Mouse (Mus musculus) hindbrain, embryonic 16.5 days (tissue): ENCODE measurements around the gene Slc11a2. TPM values are rescaled to one million over a fixed set of nuclear protein-coding genes. Genes with fewer than 3 reads are reported as not detected.
A peak's percentile ranks its signal among the peaks of the same experiment; 100 is the strongest.
"Not testable (repeated sequence)": the region's sequence is repeated elsewhere in the genome, so short reads cannot be mapped to it uniquely, and the experiment has no call there.

ENCODE experiments used
- ATAC-seq: fragments of 200-750 bp; cut with Nextera tagmentation; 2 replicates; pipeline ENCODE4 v1.8.0; 2017; ENCODE audit warnings: moderate TSS enrichment, moderate library complexity
- H3K27ac ChIP-seq: fragments of 300-500 bp; sonication (generic); 2 replicates; pipeline ENCODE4 v1.5.1; 2014; ENCODE audit warnings: low read depth, mild to moderate bottlenecking, control low read depth, low read length, moderate library complexity
- H3K27me3 ChIP-seq: fragments of 300-500 bp; sonication (generic); replicated peaks from 2 replicates; pipeline ENCODE4 v1.6.1; 2014; ENCODE audit warnings: low read length; ENCODE audit not compliant: control insufficient read depth, insufficient read depth
- H3K36me3 ChIP-seq: fragments of 300-500 bp; sonication (generic); 2 replicates; pipeline ENCODE4 v1.6.1; 2014; ENCODE audit warnings: mild to moderate bottlenecking, low read length, moderate library complexity, mixed read lengths; ENCODE audit not compliant: control insufficient read depth, insufficient read depth
- H3K4me1 ChIP-seq: fragments of 300-500 bp; sonication (generic); 2 replicates; pipeline ENCODE4 v1.6.1; 2014; ENCODE audit warnings: low read depth, low read length; ENCODE audit not compliant: control insufficient read depth, insufficient read depth
- H3K4me2 ChIP-seq: fragments of 300-500 bp; sonication (generic); 2 replicates; pipeline ENCODE4 v1.6.1; 2014; ENCODE audit warnings: mild to moderate bottlenecking, low read length, control low read depth, moderate library complexity
- H3K4me3 ChIP-seq: fragments of 300-500 bp; sonication (generic); 2 replicates; pipeline ENCODE4 v1.5.1; 2014; ENCODE audit warnings: mild to moderate bottlenecking, low read length, control low read depth, moderate library complexity
- H3K9ac ChIP-seq: fragments of 300-500 bp; sonication (generic); 2 replicates; pipeline ENCODE4 v1.6.1; 2014; ENCODE audit warnings: low read depth, mild to moderate bottlenecking, control low read depth, low read length, moderate library complexity
- H3K9me3 ChIP-seq: fragments of 300-500 bp; sonication (generic); 2 replicates; pipeline ENCODE4 v1.6.1; 2014; ENCODE audit warnings: mild to moderate bottlenecking, low read length, moderate library complexity; ENCODE audit not compliant: control insufficient read depth
- WGBS: fragments of 180-500 bp; shearing (Covaris S2); extraction: QIAGEN DNeasy Blood & Tissue Kit; methylation state at CpG from one replicate; pipeline ENCODE4 v1.1.7; 2014; 5-methylcytosine and 5-hydroxymethylcytosine counted together
- polyA plus RNA-seq: library from polyadenylated mRNA; unstranded; fragments of >200 nt; fragmentation: Nextera tagmentation; extraction: Ambion mirVana; gene quantifications from 2 replicates; pipeline ENCODE4 v1.2.1, GENCODE M21; 2015

Gene Slc11a2
- polyA plus RNA-seq, 1 experiment from 2014 or later = 24.9 TPM

- no peaks in the 10 kb centered on the region for H3K36me3 ChIP-seq
- under 1% methylated on average over 49 of the region's 65 CpGs for WGBS
- H3K27ac ChIP-seq = peak overlapping the region; percentile 36; the same call in 1 of the 2 replicates
- H3K27me3 ChIP-seq = peaks cover 10% of the 10 kb centered on the region; the same call in 1 of the 2 replicates
- peak overlapping the region; percentile 93 for H3K9ac ChIP-seq
- H3K9me3 ChIP-seq = no peaks in the 10 kb centered on the region
- peak; percentile 98 for ATAC-seq
- peak overlapping the region; percentile 95 for H3K4me2 ChIP-seq
- H3K4me3 ChIP-seq = peak overlapping the region; percentile 84
- peaks cover 32% of the 10 kb centered on the region for H3K4me1 ChIP-seq
Observed at GRCm38 (mm10) chr15:100422899-100423860, 1.7 kb downstream of the Slc11a2 start.

- peak overlapping the region; percentile 95 for H3K4me2 ChIP-seq
- no peaks in the 10 kb centered on the region for H3K9me3 ChIP-seq
- peak; percentile 64 for ATAC-seq
- peak overlapping the region; percentile 84 for H3K4me3 ChIP-seq
- peaks cover 32% of the 10 kb centered on the region for H3K4me1 ChIP-seq
- H3K27me3 ChIP-seq = peaks cover 10% of the 10 kb centered on the region; the same call in 1 of the 2 replicates
- H3K36me3 ChIP-seq = no peaks in the 10 kb centered on the region
- H3K9ac ChIP-seq = peak overlapping the region; percentile 93
- H3K27ac ChIP-seq = peak overlapping the region; percentile 36; the same call in 1 of the 2 replicates
- under 1% methylated on average over 36 of the region's 44 CpGs for WGBS
Observed at GRCm38 (mm10) chr15:100422476-100422875, 2.4 kb downstream of the Slc11a2 start.

GRCm38 (mm10) chr15:100421758-100422197 is 3.1 kb downstream of the Slc11a2 start, which contains the start of gene Gm5475:
Gm5475 (plus strand) TSS chr15:100422147.
- WGBS = 41% methylated on average over 3 of the region's 3 CpGs
- not testable (repeated sequence) for H3K9me3 ChIP-seq, ATAC-seq, H3K36me3 ChIP-seq
- Histone ChIP-seq H3K4me1 (peaks cover 32% of the 10 kb centered on the region), H3K4me2 (peak within 1 kb of the TSS; percentile 95), H3K4me3 (peak within 1 kb of the TSS; percentile 84), H3K27ac (peak within 1 kb of the TSS; percentile 36), H3K27me3 (peaks cover 10% of the 10 kb centered on the region; the same call in 1 of the 2 replicates), H3K9ac (peak within 1 kb of the TSS; percentile 93)

GRCm38 (mm10) chr15:100421059-100421757 is 3.7 kb downstream of the Slc11a2 start:
- H3K36me3 ChIP-seq = no peaks in the 10 kb centered on the region
- H3K4me1 ChIP-seq = peaks cover 32% of the 10 kb centered on the region
- peak overlapping the region; percentile 34; the same call in 1 of the 2 replicates for H3K27ac ChIP-seq
- H3K27me3 ChIP-seq = peaks cover 10% of the 10 kb centered on the region; the same call in 1 of the 2 replicates
- no peak for ATAC-seq
- peak overlapping the region; percentile 84 for H3K4me3 ChIP-seq
- peak overlapping the region; percentile 27 for H3K9ac ChIP-seq
- H3K9me3 ChIP-seq = no peaks in the 10 kb centered on the region
- WGBS = 33% methylated on average over 8 of the region's 8 CpGs
- H3K4me2 ChIP-seq = peak overlapping the region; percentile 95

- Histone ChIP-seq H3K27me3 (peaks cover 6% of the 10 kb centered on the region; the same call in 1 of the 2 replicates), H3K4me1 (peaks cover 32% of the 10 kb centered on the region), H3K27ac (no peak overlapping the region), H3K36me3 (no peaks in the 10 kb centered on the region), H3K4me3 (no peak overlapping the region), H3K9me3 (no peaks in the 10 kb centered on the region), H3K9ac (peak overlapping the region; percentile 28; the same call in 1 of the 2 replicates), H3K4me2 (no peak overlapping the region)
- ATAC-seq = no peak
- 73% methylated on average over 9 of the region's 9 CpGs for WGBS
Observed at GRCm38 (mm10) chr15:100419901-100420745, 4.7 kb downstream of the Slc11a2 start.

GRCm38 (mm10) chr15:100419311-100419710 is 5.6 kb downstream of the Slc11a2 start:
- H3K27me3 ChIP-seq = no peaks in the 10 kb centered on the region; the same call in 1 of the 2 replicates
- no peak overlapping the region for H3K4me2 ChIP-seq
- H3K4me1 ChIP-seq = peaks cover 31% of the 10 kb centered on the region
- no peak for ATAC-seq
- H3K9me3 ChIP-seq = no peaks in the 10 kb centered on the region
- no peaks in the 10 kb centered on the region for H3K36me3 ChIP-seq
- H3K9ac ChIP-seq = peak overlapping the region; percentile 28; the same call in 1 of the 2 replicates
- H3K4me3 ChIP-seq = no peak overlapping the region
- no peak overlapping the region for H3K27ac ChIP-seq
- 79% methylated on average over 8 of the region's 8 CpGs for WGBS

- 83% methylated on average over 9 of the region's 9 CpGs for WGBS
- H3K9me3 ChIP-seq = no peaks in the 10 kb centered on the region
- H3K9ac ChIP-seq = no peak overlapping the region
- H3K4me3 ChIP-seq = no peak overlapping the region
- no peak overlapping the region for H3K4me2 ChIP-seq
- H3K4me1 ChIP-seq = peaks cover 21% of the 10 kb centered on the region
- no peaks in the 10 kb centered on the region for H3K36me3 ChIP-seq
- ATAC-seq = no peak
- H3K27ac ChIP-seq = no peak overlapping the region
- H3K27me3 ChIP-seq = no peaks in the 10 kb centered on the region
Observed at GRCm38 (mm10) chr15:100417854-100418450, 6.9 kb downstream of the Slc11a2 start.

- Histone ChIP-seq H3K27me3 (no peaks in the 10 kb centered on the region), H3K4me3 (no peak overlapping the region), H3K36me3 (peaks cover 4% of the 10 kb centered on the region; the same call in 1 of the 2 replicates), H3K27ac (no peak overlapping the region), H3K4me2 (no peak overlapping the region), H3K4me1 (peaks cover 10% of the 10 kb centered on the region; the same call in 1 of the 2 replicates), H3K9me3 (no peaks in the 10 kb centered on the region), H3K9ac (no peak overlapping the region)
- WGBS = 89% methylated on average over 8 of the region's 8 CpGs
- ATAC-seq = no peak
Observed at GRCm38 (mm10) chr15:100415684-100416083, 9.2 kb downstream of the Slc11a2 start.
